Mouse (Mus musculus) embryo, embryonic 11.5 days (tissue): ENCODE data around the gene Hs3st2.

Experiments used
- DNase-seq: peaks from one replicate; pipeline ENCODE4 v3.0.0-alpha.2; 2012; ENCODE audit warnings: low read depth, low spot score

Hs3st2 gene

DNA sequence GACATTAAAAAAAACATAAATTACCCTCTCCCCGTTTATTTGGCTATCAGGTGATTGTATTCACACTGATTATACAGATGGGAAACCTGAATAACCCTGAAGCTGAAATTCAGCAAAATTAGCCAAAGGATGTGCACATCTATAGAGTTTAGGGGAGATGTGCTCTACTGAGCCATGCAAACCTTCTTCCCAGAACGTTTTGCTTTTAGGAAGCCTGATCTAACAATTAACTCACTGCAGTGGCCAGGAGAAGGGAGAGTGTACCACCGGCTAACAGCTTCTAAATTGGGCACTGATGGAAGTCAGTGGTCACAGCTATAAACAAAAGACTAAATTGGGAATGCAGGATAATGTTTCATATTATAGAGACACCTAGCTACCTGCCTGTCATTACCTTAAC lies 66.4 kb downstream of the Hs3st2 start:
- DNase-seq = no peak

GRCm38 (mm10) chr7:121460626-121461025 lies 69.0 kb downstream of the Hs3st2 start:
- no peak for DNase-seq

GRCm38 (mm10) chr7:121464441-121464840 lies 72.8 kb downstream of the Hs3st2 start:
- DNase-seq = no peak

DNA sequence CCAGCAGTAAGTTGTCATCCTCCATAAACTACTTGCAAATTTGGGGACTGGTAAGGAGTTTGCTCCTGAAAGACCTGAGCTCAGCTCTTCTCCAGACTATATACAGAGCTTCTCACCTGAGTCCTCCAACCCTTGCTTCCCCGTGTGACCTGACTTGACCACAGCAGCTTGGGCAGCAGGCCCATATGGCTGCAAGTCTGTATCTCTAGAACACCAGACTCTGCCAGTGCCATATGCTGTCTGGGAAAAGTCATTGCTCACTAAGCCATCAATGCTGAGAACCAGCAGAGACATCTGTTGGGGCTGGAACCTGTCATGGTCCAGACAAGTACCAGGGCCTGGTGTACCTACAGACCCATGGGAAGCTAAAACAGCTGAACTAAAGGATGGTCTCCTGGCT lies 73.5 kb downstream of the Hs3st2 start:
- no peak for DNase-seq

- no peak for DNase-seq
Observed at GRCm38 (mm10) chr7:121466331-121466730, 74.7 kb downstream of the Hs3st2 start.

- no peak for DNase-seq
Observed at GRCm38 (mm10) chr7:121469435-121469834, 77.8 kb downstream of the Hs3st2 start.

GRCm38 (mm10) chr7:121478302-121478701 lies 86.6 kb downstream of the Hs3st2 start:
- DNase-seq = no peak

GRCm38 (mm10) chr7:121480106-121480505 lies 88.4 kb downstream of the Hs3st2 start:
- DNase-seq = no peak

- DNase-seq = no peak
Observed at GRCm38 (mm10) chr7:121484590-121484989, 92.9 kb downstream of the Hs3st2 start.

- DNase-seq = no peak
Observed at GRCm38 (mm10) chr7:121485266-121485665, 93.6 kb downstream of the Hs3st2 start.

GRCm38 (mm10) chr7:121487291-121487690 lies 95.6 kb downstream of the Hs3st2 start:
- DNase-seq = no peak

DNA sequence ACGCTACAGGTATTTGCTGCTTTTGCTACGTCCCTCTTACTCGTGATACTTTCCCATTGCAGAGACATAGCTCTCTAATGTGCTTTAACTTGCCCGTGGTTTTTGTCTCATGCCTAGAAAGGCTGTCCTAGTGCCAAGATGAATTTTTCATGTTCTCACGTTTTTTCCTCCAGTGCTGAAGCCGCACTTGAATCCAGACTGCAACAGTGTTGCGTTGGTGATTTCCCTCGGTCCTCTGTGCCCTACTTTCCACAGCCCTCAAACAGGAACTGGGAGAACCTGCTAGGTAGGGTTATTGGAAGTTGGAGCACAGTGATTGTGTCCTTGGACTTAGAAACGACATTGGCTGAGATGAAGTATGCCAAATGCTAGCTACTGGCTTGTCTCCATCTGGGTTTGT lies 97.7 kb downstream of the Hs3st2 start:
- DNase-seq = no peak

GRCm38 (mm10) chr7:121491455-121492005 lies 99.9 kb downstream of the Hs3st2 start:
- no peak for DNase-seq

DNA sequence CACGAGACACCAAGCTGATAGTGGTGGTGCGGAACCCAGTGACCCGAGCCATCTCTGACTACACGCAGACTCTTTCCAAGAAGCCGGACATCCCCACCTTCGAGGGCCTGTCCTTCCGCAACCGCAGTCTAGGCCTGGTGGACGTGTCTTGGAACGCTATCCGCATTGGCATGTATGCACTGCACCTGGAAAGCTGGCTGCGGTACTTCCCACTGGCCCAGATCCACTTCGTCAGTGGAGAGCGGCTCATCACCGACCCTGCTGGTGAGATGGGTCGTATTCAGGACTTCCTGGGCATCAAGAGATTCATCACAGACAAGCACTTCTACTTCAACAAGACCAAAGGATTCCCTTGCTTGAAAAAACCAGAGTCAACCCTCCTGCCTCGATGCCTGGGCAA lies 108.9 kb downstream of the Hs3st2 start:
- no peak for DNase-seq

DNA sequence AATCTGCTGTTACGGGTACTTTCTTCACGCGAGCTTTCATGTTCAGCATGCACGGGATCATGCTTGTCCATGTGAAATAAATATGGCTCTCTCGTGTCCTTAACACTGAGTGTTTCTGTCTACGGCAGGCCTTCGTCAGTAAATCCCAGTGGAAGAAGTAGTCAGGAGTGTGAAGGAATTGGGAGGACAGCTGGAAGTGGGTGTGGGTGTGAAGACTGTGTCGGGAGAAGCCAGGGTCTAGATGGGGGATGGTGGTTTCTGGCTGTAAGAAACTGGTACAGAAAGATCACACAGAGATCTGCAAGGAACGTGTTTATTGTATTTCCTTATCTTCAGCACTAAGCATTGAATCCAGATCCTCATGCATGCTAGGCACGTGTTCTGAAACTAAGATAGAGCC lies 110.0 kb downstream of the Hs3st2 start:
- no peak for DNase-seq

GRCm38 (mm10) chr7:121516727-121517126 lies 125.1 kb downstream of the Hs3st2 start:
- no peak for DNase-seq

DNA sequence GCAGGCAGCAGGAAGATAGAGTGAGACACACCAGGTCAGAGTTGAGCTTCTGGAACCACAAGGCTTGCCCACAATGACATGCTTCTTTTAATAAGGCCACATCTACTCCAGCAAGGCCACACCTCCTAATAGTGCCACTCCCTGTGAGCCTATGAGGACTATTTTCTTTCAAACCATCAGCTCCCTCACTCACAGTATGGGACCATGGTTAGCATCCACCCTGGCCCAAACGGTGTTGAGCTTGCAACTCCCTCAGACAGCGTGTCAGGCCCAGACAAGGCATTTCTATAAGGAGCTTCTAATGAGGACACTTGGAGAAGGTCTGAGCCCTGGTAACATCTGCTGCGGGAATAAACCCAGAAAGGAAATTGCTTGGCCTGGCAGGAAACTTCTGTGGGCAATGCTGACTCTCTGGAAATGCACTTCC lies 125.5 kb downstream of the Hs3st2 start:
- DNase-seq = no peak

DNA sequence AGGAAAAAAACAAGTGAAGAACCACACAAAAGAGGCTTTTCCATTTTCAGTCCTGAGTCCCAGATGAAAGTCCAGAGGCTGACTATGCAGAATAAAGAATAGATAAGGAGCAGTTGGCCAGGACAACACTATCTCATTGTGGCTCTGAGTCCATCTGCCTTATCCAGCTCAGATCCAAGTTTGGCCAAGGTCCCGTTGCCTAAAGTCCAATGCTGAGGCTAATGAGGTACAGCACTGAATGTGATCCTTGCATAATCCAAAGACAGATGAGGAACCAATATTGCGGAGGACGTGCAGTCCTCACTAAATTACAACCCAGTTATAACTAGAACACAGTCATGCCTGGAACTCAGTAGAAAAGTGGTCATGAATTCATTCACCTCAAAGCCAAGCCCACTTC lies 130.5 kb downstream of the Hs3st2 start:
- DNase-seq = no peak

DNA sequence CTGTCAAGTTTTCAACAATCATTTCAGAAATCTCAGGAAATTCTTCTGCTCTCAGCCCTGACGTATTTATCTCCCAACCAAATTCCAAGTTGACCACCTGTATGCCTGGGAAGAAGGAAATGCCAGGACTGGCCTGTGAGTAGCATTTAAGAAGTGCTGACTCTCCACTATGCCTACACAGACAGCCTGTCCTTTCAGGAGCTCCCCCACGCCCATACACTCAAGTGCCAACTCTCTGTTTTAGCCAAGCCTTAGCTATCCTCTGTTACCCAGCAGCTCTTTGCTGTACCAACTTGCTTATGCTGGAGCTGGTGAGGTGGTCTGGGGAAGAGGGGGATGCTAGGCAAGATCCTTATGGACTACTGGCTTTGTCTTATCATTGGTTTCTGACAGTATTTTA lies 137.4 kb downstream of the Hs3st2 start:
- no peak for DNase-seq

DNA sequence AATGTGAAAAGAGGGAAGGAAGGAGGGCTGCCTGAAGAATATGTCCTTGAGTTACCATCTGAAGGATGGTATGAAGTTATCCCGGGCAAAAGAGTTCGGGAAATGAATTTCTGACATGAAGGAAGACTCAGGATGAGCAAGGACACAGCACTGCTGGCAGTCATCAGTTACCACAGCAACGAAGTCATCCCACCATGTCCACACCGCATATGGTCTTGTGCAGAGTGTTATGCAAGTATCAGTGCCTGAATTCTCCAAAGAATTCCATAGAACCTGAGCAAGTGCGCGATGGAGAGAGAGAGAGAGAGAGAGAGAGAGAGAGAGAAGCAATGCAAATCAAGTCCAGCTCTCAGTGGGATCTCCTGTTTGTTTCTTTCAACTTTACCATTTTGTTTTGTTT lies 142.0 kb downstream of the Hs3st2 start:
- no peak for DNase-seq

DNA sequence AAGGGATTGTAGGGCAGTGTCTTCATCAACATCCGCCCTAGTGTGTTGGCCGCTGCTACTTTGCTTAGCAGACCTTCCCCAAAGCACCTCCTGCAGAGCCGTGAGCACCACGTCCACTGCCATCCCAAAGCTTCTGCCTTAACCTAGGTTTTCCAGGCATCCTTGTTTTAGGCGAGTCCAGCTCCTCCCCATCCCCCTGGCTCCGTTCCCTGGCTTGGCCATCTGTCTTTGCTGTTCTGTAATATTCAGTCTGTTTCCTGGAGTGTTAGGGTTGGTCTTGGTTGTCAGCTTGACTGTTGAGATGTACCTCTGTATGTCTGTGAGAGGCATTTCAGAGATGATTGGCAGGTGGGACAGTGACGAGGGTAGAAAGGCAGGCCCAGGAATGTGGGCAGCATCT lies 142.7 kb downstream of the Hs3st2 start:
- DNase-seq = no peak

DNA sequence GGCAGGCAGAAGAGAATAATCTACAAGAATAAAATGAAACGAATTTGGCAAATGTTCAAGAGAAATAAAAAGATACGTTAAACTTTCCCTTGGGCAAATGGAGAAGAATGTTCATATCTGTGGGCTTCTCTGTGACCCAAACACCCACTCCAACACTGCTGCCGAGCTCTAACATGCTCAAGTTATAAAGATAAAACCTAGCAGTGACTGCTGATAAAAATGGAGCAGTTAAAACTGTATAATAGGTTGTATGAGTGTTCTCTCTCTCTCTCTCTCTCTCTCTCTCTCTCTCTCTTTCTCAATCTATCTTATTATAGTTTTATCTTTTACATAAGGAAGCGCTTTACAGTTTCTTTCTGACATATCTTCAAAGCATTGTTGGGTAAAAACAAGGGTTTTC lies 144.3 kb downstream of the Hs3st2 start:
- DNase-seq = no peak

- no peak for DNase-seq
Observed at GRCm38 (mm10) chr7:121539405-121540275, 148.0 kb downstream of the Hs3st2 start.
